Mouse (Mus musculus) adrenal gland, adult (tissue): ENCODE results near the gene Marc1.

Source experiments
- DNase-seq, 2 experiments: peaks; one replicate each; pipeline ENCODE4 v3.0.0; 2022 to 2023; ENCODE audit warnings: low spot score in 1 of 2; ENCODE audit not compliant: inconsistent age in 2 of 2

Marc1 gene

DNA sequence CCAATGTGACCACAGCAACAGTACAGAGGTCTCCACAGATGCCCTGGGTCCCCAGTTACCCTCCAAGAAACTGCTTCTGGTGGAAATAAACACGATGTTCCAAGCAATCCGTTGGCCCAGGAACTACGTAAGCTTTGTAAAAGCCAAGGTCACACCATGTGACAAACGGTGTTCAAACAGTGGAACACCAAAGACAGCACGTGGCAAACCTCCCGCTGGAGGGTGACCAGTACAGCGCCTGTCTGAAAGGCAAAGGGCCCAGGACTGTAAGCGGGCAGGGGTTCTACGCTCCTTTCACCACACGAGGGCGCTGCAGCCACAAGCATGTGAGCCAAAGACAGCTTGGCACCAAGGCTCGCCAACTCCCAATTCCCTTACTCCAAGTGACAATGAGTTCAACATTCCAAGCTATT lies 13.3 kb upstream of the Marc1 start:
- peak; percentile 96 to 98 for DNase-seq

DNA sequence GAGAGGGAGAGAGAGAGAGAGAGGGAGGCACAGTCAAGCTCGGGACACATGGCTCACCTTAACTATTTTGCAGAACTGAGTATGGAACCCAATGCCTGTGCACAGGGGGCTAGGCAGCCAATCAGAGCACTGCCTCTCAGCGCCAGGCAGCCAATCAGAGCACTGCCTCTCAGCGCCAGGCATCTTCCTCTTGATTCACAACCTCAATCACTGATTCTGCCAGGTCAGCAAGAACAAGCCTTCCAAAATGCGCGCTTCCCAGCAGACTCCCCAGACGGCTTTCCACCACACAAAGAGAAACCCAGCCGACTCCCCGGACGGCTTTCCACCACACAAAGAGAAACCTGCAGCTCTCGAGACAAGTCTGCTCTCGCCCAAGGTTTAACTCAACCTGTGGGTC lies 11.6 kb upstream of the Marc1 start:
- DNase-seq, result peak in 1 of 2 experiments; percentile 51

DNA sequence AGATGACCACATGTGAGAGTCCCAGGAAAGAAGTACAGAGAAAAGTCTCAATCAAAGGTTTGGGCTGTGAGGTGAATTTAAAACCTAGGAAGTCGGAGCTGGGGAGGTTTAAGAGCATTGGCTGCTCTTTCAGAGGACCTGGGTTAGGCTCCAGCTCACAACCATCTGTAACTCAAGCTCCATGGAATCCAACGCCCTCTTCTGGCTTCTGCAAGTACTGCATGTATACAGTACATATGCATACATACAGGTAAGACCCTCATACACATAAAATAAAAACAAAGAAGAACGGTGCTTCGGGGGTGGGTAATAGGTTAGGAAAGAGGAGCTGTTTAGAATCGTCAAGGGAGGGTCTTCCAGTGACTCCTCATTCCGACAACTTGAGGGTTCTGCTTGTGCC lies 6.7 kb upstream of the Marc1 start:
- DNase-seq, result no peak

DNA sequence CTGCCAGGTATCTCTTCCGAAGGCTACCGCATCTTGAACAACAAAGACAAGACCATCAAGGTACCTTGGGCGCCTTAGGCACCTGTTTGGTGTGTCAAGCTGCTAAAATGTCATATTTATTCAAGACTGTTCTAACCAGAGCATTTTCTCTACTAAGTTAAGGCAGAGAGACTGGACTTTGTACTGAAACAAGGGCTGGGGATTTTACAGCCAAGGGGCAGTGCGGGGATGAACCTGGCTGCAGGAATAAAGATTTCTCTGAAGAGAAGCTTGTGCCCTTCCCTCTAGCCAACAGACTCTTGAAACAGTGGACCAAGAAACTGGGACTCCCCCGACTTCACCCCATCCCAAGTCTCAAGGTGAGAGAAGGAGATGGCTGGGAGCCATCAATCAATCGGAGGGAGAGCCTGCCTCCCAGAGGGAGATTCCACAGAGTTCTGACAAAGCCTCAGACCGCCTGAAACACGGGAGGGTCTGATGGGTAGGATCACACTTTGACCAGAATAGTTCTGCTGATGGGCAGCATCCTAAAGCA lies 670 bp upstream of the Marc1 start:
- DNase-seq, result no peak

DNA sequence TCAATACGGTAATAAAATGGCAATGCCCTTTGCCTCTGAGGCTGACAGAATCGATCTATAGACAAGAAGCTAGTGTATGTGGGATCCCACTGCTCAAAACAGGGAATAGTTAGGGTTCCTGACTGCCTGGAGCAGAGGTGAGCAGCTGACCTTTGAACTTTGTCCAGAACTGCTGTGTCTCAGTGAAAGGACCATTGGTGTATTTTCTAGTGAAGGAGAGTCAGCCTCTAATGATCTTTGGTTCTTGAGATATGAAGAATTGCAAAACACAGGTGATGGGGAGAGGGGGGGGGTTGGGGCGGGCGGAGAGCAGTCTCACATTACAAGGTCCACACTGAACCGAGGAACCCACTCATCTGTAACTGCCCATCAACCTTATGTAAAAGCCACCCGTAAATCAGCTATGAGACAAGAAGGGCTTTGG lies 1.5 kb downstream of the Marc1 start:
- DNase-seq, result no peak

DNA sequence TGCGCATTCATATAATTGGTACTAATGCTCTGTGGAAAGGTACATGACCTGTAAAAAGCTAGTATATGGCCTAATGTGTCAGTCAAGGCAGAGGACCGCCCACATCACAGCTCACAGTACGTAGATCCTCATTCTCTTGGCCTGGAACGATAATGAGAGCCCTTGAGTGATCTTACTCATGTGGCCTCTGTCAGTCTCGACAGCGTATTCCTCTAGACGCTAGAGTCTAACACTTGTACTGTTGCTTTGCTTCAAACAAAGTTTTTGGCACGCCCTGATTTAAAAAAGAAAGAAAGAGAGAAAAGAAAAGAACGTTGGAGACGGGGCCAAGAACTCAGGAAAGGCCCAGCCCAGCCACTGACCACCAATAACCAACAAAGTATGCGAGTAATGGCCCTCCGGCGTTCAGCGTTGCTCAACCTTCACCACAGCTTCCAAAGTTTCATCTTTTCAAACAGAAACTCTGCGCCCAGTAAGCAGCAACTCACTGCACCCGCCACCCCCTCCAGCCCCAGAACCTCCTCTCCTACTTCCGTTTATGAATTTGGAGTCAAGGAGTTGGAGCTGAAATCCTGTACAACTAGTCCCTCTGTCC lies 2.6 kb downstream of the Marc1 start:
- no peak for DNase-seq

DNA sequence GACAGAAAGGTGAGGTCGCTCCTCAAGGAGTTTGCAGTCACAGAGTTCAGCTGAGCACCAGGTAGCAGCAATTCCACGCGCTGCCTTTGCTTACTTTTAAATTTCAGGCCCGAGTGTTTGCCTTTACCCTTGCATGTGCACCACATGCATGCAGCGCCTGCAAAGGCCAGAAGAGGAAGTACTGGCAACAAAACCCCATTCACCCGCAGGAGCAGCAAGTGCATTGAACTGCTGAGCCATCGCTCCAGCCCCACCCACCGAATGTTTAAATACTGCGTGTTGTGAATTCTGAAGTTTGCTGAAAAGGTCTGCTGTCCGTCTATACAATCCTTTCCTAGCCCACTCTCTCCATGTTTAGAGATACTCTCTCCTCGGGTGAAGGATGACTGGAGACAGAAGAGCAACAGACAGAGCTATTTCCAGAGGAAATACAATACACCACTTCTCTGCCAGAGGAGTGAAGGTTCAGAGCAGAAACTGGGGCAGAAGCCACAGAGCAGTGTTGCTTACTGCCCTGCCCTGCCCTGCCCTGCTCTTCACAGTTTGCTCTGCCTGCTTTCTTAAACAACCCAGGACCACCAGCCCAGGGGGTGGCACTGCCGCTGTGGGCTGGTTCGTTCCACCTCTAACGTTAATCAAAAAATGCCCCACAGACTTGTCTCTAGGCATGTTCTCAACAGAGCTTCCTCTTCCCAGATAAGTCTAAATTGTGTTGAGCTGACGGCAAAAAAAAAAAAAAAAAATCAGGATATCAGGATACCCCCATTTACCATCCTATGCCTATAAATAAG lies 3.3 kb downstream of the Marc1 start:
- DNase-seq, result no peak

DNA sequence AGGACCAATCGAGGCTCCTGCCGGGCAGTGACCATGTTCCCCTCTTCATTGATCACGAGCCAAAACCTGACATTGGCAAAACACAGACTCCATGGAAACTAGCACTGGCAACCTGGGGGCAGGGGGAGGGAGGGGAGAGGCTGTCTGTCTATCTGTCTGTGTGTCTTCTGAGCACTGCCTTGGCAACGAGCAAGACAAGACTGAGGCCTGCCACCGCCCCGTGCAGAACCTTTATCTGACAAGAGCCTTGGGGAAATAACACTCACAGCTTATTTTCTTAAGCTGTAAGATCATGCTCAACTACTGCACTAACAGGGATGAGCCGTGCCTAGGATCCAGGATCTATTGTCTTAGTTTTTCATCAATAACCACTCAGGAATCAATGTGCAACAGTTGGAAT lies 4.0 kb downstream of the Marc1 start:
- DNase-seq, result no peak

DNA sequence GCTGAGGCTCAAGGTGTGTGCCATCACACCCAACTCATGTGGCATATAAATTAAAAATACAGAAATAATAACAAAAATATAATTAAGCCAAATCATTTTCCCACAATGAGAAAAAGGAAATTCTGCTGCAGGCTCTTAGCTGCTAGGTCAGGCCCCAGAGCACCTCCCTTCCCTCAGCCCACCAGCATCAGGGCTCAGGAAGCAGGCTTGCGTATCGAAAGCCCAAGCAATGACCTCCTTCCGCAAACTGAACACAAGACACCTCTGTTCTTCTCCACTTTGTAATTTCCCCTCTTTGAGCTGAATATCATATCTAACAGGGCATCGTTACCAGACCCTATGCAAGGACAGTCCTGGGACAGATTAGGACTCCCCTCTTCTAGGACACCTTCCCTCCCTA lies 5.4 kb downstream of the Marc1 start:
- DNase-seq, result no peak

DNA sequence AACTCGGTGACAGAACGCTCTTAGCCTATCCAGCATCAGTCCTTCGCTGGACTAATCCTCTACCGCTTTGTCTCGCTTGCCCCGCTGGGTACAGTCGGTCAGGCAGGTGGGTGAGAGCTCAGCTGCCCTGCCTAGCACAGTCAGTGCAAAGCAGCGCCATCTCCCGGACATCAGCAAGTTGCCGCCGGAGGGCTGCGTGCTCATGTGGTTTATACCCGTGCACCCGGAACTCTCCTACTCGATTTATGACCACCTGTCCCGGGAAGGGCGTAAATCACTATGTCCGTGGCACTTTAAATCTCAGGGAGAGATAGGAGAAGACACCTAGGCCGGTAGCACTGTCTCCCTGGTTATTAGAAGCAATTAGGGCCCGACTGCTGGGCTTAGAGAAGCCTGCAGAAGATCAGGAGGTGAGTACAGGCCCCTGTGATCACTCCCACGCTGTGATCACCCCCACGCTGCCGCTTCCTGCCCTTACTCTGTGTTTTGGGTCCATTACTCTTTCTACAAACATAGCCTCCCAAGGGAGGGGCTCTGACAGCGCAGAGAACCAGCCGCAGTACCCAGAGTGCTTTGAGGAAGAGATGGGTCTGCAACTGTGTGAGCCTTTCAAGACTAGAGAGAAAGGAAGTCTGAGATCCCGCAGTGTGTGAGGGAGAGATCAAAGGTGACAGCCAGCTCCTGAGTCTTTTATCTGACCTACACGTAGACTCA lies 17.8 kb downstream of the Marc1 start:
- peak; percentile 44 to 76 for DNase-seq

DNA sequence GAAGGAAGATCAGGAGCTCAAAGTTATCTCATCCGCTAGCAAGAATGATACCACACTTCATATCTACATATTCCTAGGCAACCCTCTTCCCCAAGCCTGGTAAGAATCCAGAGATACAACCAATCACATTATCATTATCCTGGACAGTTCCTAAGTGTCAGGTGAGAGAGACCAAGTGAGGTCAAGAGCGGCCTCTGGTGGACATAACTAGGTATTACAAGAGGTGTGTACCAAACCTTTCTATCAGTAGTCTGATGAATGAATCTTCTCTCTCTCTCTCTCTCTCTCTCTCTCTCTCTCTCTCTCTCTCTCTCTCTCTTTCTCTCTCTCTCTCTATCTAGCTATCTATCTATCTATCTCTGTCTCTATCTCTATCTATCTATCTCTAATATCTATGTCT lies 20.0 kb downstream of the Marc1 start:
- DNase-seq, result peak in 1 of 2 experiments; percentile 63

DNA sequence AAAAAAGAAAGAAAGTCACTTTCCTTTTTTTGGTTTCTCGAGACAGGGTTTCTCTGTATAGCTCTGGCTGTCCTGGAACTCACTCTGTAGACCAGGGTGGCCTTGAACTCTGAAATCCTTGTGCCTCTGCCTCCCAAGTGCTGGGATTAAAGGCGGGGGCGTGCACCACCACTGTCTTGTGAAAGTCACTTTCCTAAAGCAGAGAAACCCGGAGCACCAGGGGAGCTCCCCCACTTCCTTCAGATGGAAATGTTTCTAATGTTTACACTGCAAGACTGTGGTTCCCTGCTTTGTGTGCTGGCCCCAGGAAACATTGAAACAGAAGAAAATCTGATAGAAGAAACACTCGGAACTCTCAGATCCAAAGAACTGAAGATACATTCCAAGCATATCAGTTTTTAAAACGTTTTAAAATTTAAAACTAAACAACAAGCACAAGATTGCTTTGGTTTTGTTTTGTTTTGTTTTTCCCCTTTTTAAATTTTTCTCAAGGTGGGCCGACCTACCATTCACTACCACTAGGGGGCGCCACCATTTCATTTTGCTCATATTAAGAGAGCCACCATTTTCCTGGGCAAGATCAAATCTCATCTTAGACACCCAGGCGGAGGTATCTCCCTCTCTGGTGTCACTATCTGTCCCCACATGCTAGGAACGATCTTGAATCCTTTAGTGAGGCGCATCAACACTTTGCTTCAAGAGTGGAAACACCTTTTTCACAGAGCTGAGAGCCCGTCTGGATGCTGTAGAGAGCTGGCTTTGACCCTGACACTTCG lies 24.5 kb downstream of the Marc1 start:
- DNase-seq, result peak in 1 of 2 experiments; percentile 22

DNA sequence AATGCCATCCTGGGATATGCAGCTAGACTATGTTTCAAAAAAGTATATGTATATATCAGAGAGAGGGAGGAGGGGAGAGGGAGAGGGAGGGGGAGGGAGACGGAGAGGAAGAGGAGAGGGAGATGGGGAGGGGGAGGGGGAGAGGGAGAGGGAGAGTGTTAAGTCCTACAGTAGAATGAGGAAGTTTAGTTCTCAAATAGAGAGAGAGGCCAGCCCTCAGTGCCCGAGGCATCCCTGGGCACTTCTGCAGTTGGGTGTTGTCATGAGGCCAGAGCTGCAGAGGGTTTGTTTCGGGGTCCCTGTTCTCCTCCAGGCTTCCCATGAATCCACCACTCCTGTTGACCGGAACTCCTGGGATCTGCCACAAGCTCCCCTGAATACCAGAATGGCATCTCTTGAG lies 27.5 kb downstream of the Marc1 start:
- no peak for DNase-seq

DNA sequence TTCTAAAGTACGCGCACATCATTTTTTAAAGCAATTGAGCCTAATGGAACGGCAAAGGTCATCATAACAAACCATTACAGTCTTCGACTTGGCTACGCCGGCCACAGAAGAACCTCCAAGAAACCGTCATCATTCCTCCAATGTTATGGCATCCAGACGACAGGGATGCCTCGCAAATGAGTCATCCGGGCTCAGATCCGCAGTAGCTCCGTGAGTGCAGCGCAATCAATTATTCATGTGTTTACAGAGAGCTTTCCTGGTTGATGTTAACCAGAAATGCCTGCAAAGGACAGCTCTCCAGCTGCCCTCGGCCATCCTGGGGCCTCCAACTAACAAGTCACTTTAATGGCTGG lies 29.0 kb downstream of the Marc1 start:
- DNase-seq, result peak; percentile 35 to 62

DNA sequence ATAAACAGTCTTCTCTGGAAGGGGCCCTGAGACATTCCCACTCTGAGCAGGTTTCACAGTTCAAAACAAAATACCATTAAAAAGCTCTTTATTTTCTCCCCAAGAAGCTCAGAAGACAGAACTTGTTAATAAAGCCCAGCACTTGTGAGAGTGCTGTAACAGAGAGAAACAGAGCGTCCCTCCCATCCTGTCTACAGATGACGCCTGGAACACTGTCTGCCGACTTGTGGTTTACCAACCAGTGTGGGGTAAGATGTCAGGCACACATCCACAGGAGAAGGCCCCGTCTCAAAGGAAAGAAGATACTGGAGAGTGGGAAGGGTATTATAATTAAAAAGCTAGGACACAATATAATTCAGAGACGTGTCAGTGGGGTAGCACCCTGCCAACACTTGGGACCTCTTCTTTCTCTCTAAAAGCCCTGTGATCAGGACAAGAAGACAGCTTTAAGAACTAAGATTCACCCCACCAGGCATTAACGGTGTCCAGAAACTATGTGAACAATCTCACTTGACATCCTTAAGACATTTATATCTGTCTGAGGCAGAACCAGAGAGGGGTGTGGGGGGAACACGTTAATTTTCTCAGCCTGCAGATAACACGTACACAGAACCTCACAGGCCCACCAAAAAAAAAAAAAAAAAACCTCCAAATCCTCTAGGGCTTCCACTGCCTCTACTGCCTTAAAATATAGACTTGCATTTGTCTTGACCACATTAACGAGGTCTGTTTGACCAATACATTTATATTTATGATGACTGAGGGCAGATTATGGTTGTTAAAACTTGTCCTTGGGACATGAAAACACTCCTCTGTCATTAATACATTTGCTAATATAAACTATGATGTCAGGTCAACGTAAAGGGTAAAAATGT lies 29.6 kb downstream of the Marc1 start:
- no peak for DNase-seq

DNA sequence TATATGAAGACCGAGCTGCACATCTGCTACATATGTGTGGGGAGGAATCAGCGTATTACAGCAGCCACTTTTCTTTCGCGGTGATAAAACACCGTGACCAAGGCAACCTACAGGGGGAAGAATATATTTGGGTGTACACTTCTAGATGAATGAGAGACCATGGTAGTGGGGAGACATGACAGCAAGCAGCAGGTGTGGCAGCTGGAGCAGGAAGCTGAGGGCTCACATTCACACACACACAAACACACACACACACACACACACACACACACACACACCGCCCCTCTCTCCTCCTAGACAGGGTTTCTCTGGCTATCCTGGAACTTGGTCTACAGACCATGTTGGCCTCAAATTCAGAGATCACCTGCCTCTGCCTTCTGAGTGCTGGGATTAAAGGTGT lies 33.0 kb downstream of the Marc1 start:
- no peak for DNase-seq

DNA sequence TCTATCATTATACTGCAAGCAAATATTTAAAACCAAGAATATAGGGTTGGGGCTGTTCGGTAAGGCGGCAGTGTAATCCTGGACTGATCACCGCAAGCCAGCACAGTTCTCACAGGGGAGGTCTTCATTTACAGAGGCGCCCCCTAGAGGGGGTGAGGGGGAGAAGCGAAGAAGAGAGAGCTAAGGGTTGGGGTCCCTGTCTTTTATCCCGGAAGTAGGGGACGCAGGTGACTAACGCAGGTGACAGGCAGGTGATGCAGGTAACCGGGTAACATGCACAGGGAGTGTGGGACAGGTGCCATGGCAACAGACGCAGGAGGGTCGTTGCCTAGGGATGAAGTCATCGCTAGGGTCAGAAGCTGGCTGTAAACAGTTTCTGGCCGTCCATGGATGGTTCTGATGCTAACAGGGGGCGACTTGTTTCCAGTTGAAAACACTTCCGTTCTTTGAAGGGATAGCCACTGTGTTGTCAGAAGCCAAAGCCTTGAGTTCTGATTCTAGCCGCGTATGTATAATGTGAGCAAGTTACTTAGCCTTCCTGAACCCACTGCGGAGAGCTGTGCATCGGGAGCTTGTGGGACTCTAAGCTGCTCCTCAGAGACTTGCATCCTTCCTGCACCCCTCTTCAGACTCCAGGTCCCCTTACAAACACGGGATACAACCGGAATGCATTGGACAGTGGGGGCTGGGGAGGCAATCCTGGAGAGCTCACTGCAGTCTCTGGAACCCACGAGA lies 33.9 kb downstream of the Marc1 start:
- DNase-seq, result no peak

DNA sequence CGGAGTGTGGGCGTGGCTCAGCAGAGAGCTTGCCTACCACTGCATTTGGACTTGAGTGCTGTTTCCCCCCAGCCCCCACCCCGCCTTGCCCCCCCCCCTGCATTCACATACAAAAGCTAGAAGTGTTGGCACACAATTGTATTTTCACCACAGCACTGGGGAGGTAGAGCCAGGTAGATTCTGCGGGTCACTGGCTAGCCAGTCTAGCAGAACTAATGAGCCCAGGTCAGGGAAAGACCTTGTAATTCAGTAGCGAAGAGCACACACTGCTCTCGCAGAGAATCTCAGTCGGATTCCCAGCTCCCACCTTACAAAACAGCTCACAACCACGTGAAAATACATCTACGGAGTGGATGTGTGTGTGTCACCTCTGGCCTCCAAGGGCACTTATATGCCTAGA lies 35.8 kb downstream of the Marc1 start:
- DNase-seq, result no peak

DNA sequence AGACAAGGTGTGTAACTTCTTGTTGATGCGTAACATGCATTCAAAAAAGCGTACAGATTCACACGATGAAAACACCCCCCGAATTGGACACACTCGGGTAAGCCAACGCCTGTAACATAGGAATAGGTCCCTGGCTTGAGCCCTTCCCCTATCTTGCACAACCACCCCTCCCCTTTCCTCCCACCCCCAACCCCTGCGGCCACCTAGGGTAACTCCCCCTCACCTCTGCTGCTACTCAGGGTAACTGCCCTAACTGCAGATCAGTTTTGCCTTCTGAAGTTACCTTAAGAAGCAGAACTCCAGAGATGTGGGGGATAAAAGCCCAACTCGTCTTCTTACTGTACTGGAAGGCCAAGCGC lies 39.2 kb downstream of the Marc1 start:
- DNase-seq, result no peak
